Mouse (Mus musculus) CH12.LX (cell line): ENCODE measurements around the gene Erbb4.
A peak's percentile ranks its signal among the peaks of the same experiment; 100 is the strongest.

ENCODE experiments used
- BHLHE40 ChIP-seq: IDR thresholded peaks from 2 replicates; pipeline ENCODE4 v1.6.1; 2011; ENCODE audit warnings: mild to moderate bottlenecking, low read depth, low read length, improper control_type of control experiment
- CTCF ChIP-seq, 2 experiments: IDR thresholded peaks in 1 of 2; conservative IDR thresholded peaks in 1 of 2; 2 replicates each; pipeline ENCODE4 v1.5.1; 2011 to 2012; ENCODE audit warnings: low read depth in 2 of 2, low read length in 2 of 2, improper control_type of control experiment in 1 of 2, inconsistent platforms in 1 of 2, mild to moderate bottlenecking in 1 of 2, moderate library complexity in 1 of 2
- EP300 ChIP-seq: IDR thresholded peaks from 2 replicates; pipeline ENCODE4 v1.6.1; 2011; ENCODE audit warnings: low read length, improper control_type of control experiment
- GABPA ChIP-seq: IDR thresholded peaks from 2 replicates; pipeline ENCODE4 v1.6.1; 2012; ENCODE audit warnings: low read depth, low read length, improper control_type of control experiment, inconsistent platforms; ENCODE audit not compliant: insufficient replicate concordance
- IRF4 ChIP-seq: IDR thresholded peaks from 2 replicates; pipeline ENCODE4 v1.6.1; 2014; ENCODE audit warnings: low read depth, mild to moderate bottlenecking, inconsistent platforms, low read length, improper control_type of control experiment
- MAFK ChIP-seq: IDR thresholded peaks from 2 replicates; pipeline ENCODE4 v1.6.1; 2011; ENCODE audit warnings: low read length, improper control_type of control experiment; ENCODE audit not compliant: insufficient replicate concordance
- MAX ChIP-seq: IDR thresholded peaks from 2 replicates; pipeline ENCODE4 v1.6.1; 2011; ENCODE audit warnings: low read length, improper control_type of control experiment
- NELFE ChIP-seq: IDR thresholded peaks from 2 replicates; pipeline ENCODE4 v1.6.1; 2011; ENCODE audit warnings: low read depth, low read length, improper control_type of control experiment
- POLR2A ChIP-seq: IDR thresholded peaks from 2 replicates; pipeline ENCODE4 v1.6.1; 2011; ENCODE audit warnings: low read depth, mild to moderate bottlenecking, improper control_type of control experiment, low read length
- RCOR1 ChIP-seq: conservative IDR thresholded peaks from 2 replicates; pipeline ENCODE4 v1.6.1; 2012; ENCODE audit warnings: low read depth, mild to moderate bottlenecking, inconsistent platforms, low read length, improper control_type of control experiment
- SMC3 ChIP-seq: IDR thresholded peaks from 2 replicates; pipeline ENCODE4 v1.6.1; 2011; ENCODE audit warnings: low read depth, low read length, improper control_type of control experiment
- UBTF ChIP-seq: IDR thresholded peaks from 2 replicates; pipeline ENCODE4 v1.6.1; 2012; ENCODE audit warnings: low read depth, mild to moderate bottlenecking, inconsistent platforms, low read length, improper control_type of control experiment, moderate library complexity
- USF2 ChIP-seq: conservative IDR thresholded peaks from 2 replicates; pipeline ENCODE4 v1.6.1; 2011; ENCODE audit warnings: low read depth, low read length, improper control_type of control experiment
- ZNF384 ChIP-seq: IDR thresholded peaks from 2 replicates; pipeline ENCODE4 v1.6.1; 2012; ENCODE audit warnings: low read depth, low read length, improper control_type of control experiment, inconsistent platforms

- no peak for TF ChIP-seq MAX
- TF ChIP-seq CTCF (conservative IDR thresholded peaks at IDR 0.05 in 1 of 2, IDR thresholded peaks at IDR 0.05 in 1 of 2; ENCODE audit: low read depth in 2 of 2, low read length in 2 of 2), result peak; percentile 32 to 76; a peak in 3 of 4 replicates
- TF ChIP-seq GABPA, result no peak
- no peak for TF ChIP-seq IRF4
- TF ChIP-seq USF2, result no peak
- TF ChIP-seq MAFK, result no peak
- TF ChIP-seq POLR2A, result no peak
- no peak for TF ChIP-seq UBTF
- no peak for TF ChIP-seq BHLHE40
- TF ChIP-seq SMC3, result peak; percentile 54
- TF ChIP-seq ZNF384, result peak; percentile 67
- TF ChIP-seq RCOR1, result no peak
- TF ChIP-seq EP300, result no peak
- TF ChIP-seq NELFE, result no peak
Observed at GRCm38 (mm10) chr1:69138856-69139518, 31.1 kb upstream of the Erbb4 start.
